Mouse (Mus musculus): ENCODE results near the gene Rfpl4. TPM values are rescaled to one million over a fixed set of nuclear protein-coding genes. Genes with fewer than 3 reads are reported as not detected.

Gene Rfpl4
- total and polyA plus RNA-seq, 2 experiments = not detected

GRCm38 (mm10) chr7:5076931-5077330 is 39.8 kb downstream of the Rfpl4 start:
- TF ChIP-seq CTCF (IDR thresholded peaks at IDR 0.05; ENCODE audit: low read depth, low read length) (no peak), POLR2A (IDR thresholded peaks at IDR 0.05; ENCODE audit: extremely low read depth, insufficient read depth, low read length) (no peak)
- peaks cover 9% of the 10 kb centered on the region for H3K4me1 ChIP-seq (ENCODE audit: control insufficient read depth, insufficient read depth, low read length)
- DNase-seq (ENCODE audit: extremely low read depth, low read depth, low spot score) = no peak
- H3K27ac ChIP-seq (replicated peaks; ENCODE audit: insufficient read depth, low read depth, low read length) = no peak overlapping the region
- peaks cover 16% of the 10 kb centered on the region for H3K79me2 ChIP-seq (ENCODE audit: control insufficient read depth, insufficient read depth, low read length)
- no peak overlapping the region for H3K4me3 ChIP-seq (ENCODE audit: insufficient read depth, low read depth, low read length)
- H3K27me3 ChIP-seq (ENCODE audit: control insufficient read depth, insufficient read depth, low read length) = no peaks in the 10 kb centered on the region
- WGBS = 89% methylated on average over 2 of the region's 2 CpGs
- peaks cover 55% of the 10 kb centered on the region for H3K36me3 ChIP-seq (ENCODE audit: control insufficient read depth, insufficient read depth, low read length)
- H3K9ac ChIP-seq (ENCODE audit: low read depth, low read length) = no peak overlapping the region

- Histone ChIP-seq H3K36me3 (ENCODE audit: control insufficient read depth, insufficient read depth, low read length) (peaks cover 74% of the 10 kb centered on the region), H3K79me2 (ENCODE audit: control insufficient read depth, insufficient read depth, low read length) (peaks cover 19% of the 10 kb centered on the region), H3K27me3 (ENCODE audit: control insufficient read depth, insufficient read depth, low read length) (no peaks in the 10 kb centered on the region), H3K9ac (ENCODE audit: low read depth, low read length) (no peak overlapping the region), H3K4me1 (ENCODE audit: control insufficient read depth, insufficient read depth, low read length) (no peaks in the 10 kb centered on the region), H3K4me3 (ENCODE audit: insufficient read depth, low read depth, low read length) (no peak overlapping the region), H3K27ac (replicated peaks; ENCODE audit: insufficient read depth, low read depth, low read length) (no peak overlapping the region)
- TF ChIP-seq POLR2A (IDR thresholded peaks at IDR 0.05; ENCODE audit: extremely low read depth, insufficient read depth, low read length) (no peak), CTCF (IDR thresholded peaks at IDR 0.05; ENCODE audit: low read depth, low read length) (no peak)
- WGBS = 89% methylated on average over 5 of the region's 5 CpGs
- DNase-seq (ENCODE audit: extremely low read depth, low read depth, low spot score) = no peak
Observed at GRCm38 (mm10) chr7:5074984-5075383, 41.8 kb downstream of the Rfpl4 start.

GRCm38 (mm10) chr7:5073586-5073985 is 43.2 kb downstream of the Rfpl4 start:
- TF ChIP-seq CTCF (IDR thresholded peaks at IDR 0.05; ENCODE audit: low read depth, low read length) (no peak), POLR2A (IDR thresholded peaks at IDR 0.05; ENCODE audit: extremely low read depth, insufficient read depth, low read length) (no peak)
- no peak for DNase-seq (ENCODE audit: extremely low read depth, low read depth, low spot score)
- H3K4me3 ChIP-seq (ENCODE audit: insufficient read depth, low read depth, low read length) = no peak overlapping the region
- H3K36me3 ChIP-seq (ENCODE audit: control insufficient read depth, insufficient read depth, low read length) = peaks cover 81% of the 10 kb centered on the region
- H3K4me1 ChIP-seq (ENCODE audit: control insufficient read depth, insufficient read depth, low read length) = no peaks in the 10 kb centered on the region
- 76% methylated on average over 1 of the region's 1 CpGs for WGBS
- no peaks in the 10 kb centered on the region for H3K27me3 ChIP-seq (ENCODE audit: control insufficient read depth, insufficient read depth, low read length)
- no peak overlapping the region for H3K9ac ChIP-seq (ENCODE audit: low read depth, low read length)
- peaks cover 27% of the 10 kb centered on the region for H3K79me2 ChIP-seq (ENCODE audit: control insufficient read depth, insufficient read depth, low read length)
- no peak overlapping the region for H3K27ac ChIP-seq (replicated peaks; ENCODE audit: insufficient read depth, low read depth, low read length)

- no peaks in the 10 kb centered on the region for H3K27me3 ChIP-seq (ENCODE audit: control insufficient read depth, insufficient read depth, low read length)
- no peak for DNase-seq (ENCODE audit: extremely low read depth, low read depth, low spot score)
- no peak overlapping the region for H3K9ac ChIP-seq (ENCODE audit: low read depth, low read length)
- peaks cover 50% of the 10 kb centered on the region for H3K79me2 ChIP-seq (ENCODE audit: control insufficient read depth, insufficient read depth, low read length)
- no peak overlapping the region for H3K4me3 ChIP-seq (ENCODE audit: insufficient read depth, low read depth, low read length)
- H3K27ac ChIP-seq (replicated peaks; ENCODE audit: insufficient read depth, low read depth, low read length) = no peak overlapping the region
- H3K36me3 ChIP-seq (ENCODE audit: control insufficient read depth, insufficient read depth, low read length) = peaks cover 19% of the 10 kb centered on the region
- 79% methylated on average over 6 of the region's 6 CpGs for WGBS
- TF ChIP-seq POLR2A (IDR thresholded peaks at IDR 0.05; ENCODE audit: extremely low read depth, insufficient read depth, low read length) (no peak), CTCF (IDR thresholded peaks at IDR 0.05; ENCODE audit: low read depth, low read length) (no peak)
- peaks cover 10% of the 10 kb centered on the region for H3K4me1 ChIP-seq (ENCODE audit: control insufficient read depth, insufficient read depth, low read length)
Observed at GRCm38 (mm10) chr7:5064886-5065285, 51.9 kb downstream of the Rfpl4 start.

GRCm38 (mm10) chr7:5062360-5063001 is 54.3 kb downstream of the Rfpl4 start:
- peaks cover 5% of the 10 kb centered on the region; the same call in 1 of the 2 replicates for H3K36me3 ChIP-seq (ENCODE audit: control insufficient read depth, insufficient read depth, low read length)
- peak overlapping the region; percentile 84 for H3K9ac ChIP-seq (ENCODE audit: low read depth, low read length)
- peaks cover 35% of the 10 kb centered on the region; the same call in 1 of the 2 replicates for H3K79me2 ChIP-seq (ENCODE audit: control insufficient read depth, insufficient read depth, low read length)
- no peaks in the 10 kb centered on the region for H3K27me3 ChIP-seq (ENCODE audit: control insufficient read depth, insufficient read depth, low read length)
- WGBS = under 1% methylated on average over 49 of the region's 51 CpGs
- peak overlapping the region; percentile 74 for H3K4me3 ChIP-seq (ENCODE audit: insufficient read depth, low read depth, low read length)
- peak overlapping the region; percentile 79 for H3K27ac ChIP-seq (replicated peaks; ENCODE audit: insufficient read depth, low read depth, low read length)
- no peak for TF ChIP-seq POLR2A (IDR thresholded peaks at IDR 0.05; ENCODE audit: extremely low read depth, insufficient read depth, low read length)
- TF ChIP-seq CTCF (IDR thresholded peaks at IDR 0.05; ENCODE audit: low read depth, low read length) = no peak
- DNase-seq (ENCODE audit: extremely low read depth, low read depth, low spot score) = peak; percentile 68
- H3K4me1 ChIP-seq (ENCODE audit: control insufficient read depth, insufficient read depth, low read length) = peaks cover 10% of the 10 kb centered on the region

- Histone ChIP-seq H3K9ac (ENCODE audit: low read depth, low read length) (peak within 1 kb of the TSS; percentile 91), H3K4me1 (ENCODE audit: control insufficient read depth, insufficient read depth, low read length) (peaks cover 10% of the 10 kb centered on the region), H3K27ac (replicated peaks; ENCODE audit: insufficient read depth, low read depth, low read length) (peak within 1 kb of the TSS; percentile 99), H3K36me3 (ENCODE audit: control insufficient read depth, insufficient read depth, low read length) (peaks cover 5% of the 10 kb centered on the region; the same call in 1 of the 2 replicates), H3K79me2 (ENCODE audit: control insufficient read depth, insufficient read depth, low read length) (peaks cover 29% of the 10 kb centered on the region; the same call in 1 of the 2 replicates), H3K4me3 (ENCODE audit: insufficient read depth, low read depth, low read length) (peak within 1 kb of the TSS; percentile 79), H3K27me3 (ENCODE audit: control insufficient read depth, insufficient read depth, low read length) (peaks cover 3% of the 10 kb centered on the region)
- WGBS = under 1% methylated on average over 59 of the region's 65 CpGs
- TF ChIP-seq CTCF (IDR thresholded peaks at IDR 0.05; ENCODE audit: low read depth, low read length) (no peak), POLR2A (IDR thresholded peaks at IDR 0.05; ENCODE audit: extremely low read depth, insufficient read depth, low read length) (peak; percentile 39; the same call in 1 of the 2 replicates)
- peak; percentile 73 for DNase-seq (ENCODE audit: extremely low read depth, low read depth, low spot score)
Observed at GRCm38 (mm10) chr7:5061774-5062359, 54.9 kb downstream of the Rfpl4 start, which contains the start of gene U2af2. Gene U2af2, plus strand, starts transcription at chr7:5062143.

Data from liver, adult 2 months (tissue).